Mouse (Mus musculus) myocyte (in vitro differentiated cells): Measurements from ENCODE around the gene Cldnd2. TPM values are rescaled to one million over a fixed set of nuclear protein-coding genes. Genes with fewer than 3 reads are reported as not detected.
A peak's percentile ranks its signal among the peaks of the same experiment; 100 is the strongest.

Experiments used
- H3K27me3 ChIP-seq: one replicate; pipeline ENCODE4 v1.6.1; 2011; ENCODE audit not compliant: control insufficient read depth, insufficient read depth, insufficient read length
- H3K36me3 ChIP-seq: one replicate; pipeline ENCODE4 v1.6.1; 2011; ENCODE audit not compliant: control insufficient read depth, insufficient read depth
- H3K4me2 ChIP-seq: one replicate; pipeline ENCODE4 v1.6.1; 2011; ENCODE audit warnings: low read depth, control low read depth
- H3K4me3 ChIP-seq: one replicate; pipeline ENCODE4 v1.5.1; 2011; ENCODE audit warnings: mild to moderate bottlenecking, control low read depth, moderate library complexity
- H3K79me2 ChIP-seq: one replicate; pipeline ENCODE4 v1.6.1; 2011; ENCODE audit not compliant: control insufficient read depth, insufficient read depth
- H3ac ChIP-seq: one replicate; pipeline ENCODE4 v1.6.1; 2011; ENCODE audit not compliant: control insufficient read depth, insufficient read length
- CEBPB ChIP-seq: IDR thresholded peaks from 2 replicates; pipeline ENCODE4 v1.6.1; 2011; ENCODE audit warnings: mild to moderate bottlenecking, moderate library complexity; ENCODE audit not compliant: poor library complexity, insufficient read depth, severe bottlenecking
- E2F4 ChIP-seq: IDR thresholded peaks from one replicate; pipeline ENCODE4 v1.6.1; 2011; ENCODE audit warnings: mild to moderate bottlenecking, control low read depth, moderate library complexity; ENCODE audit not compliant: insufficient read depth
- MAX ChIP-seq: IDR thresholded peaks from one replicate; pipeline ENCODE4 v1.6.1; 2011; ENCODE audit warnings: low read depth, mild to moderate bottlenecking, control low read depth
- MYOD1 ChIP-seq, 3 experiments: IDR thresholded peaks; one replicate each; pipeline ENCODE4 v1.6.1; 2011; ENCODE audit warnings: control low read depth in 2 of 3, low read depth in 2 of 3, mild to moderate bottlenecking in 2 of 3, moderate library complexity in 1 of 3; ENCODE audit not compliant: insufficient read length in 2 of 3, control insufficient read depth in 1 of 3
- MYOG ChIP-seq, 3 experiments: IDR thresholded peaks; one replicate each; pipeline ENCODE4 v1.6.1; 2011; ENCODE audit warnings: control low read depth in 2 of 3, low read depth in 2 of 3, mild to moderate bottlenecking in 2 of 3; ENCODE audit not compliant: insufficient read length in 2 of 3, control insufficient read depth in 1 of 3, insufficient read depth in 1 of 3
- POLR2A ChIP-seq: IDR thresholded peaks from one replicate; pipeline ENCODE4 v1.6.1; 2011; ENCODE audit warnings: low read depth, mild to moderate bottlenecking, control low read depth, moderate library complexity; ENCODE audit not compliant: insufficient read length
- POLR2AphosphoS2 ChIP-seq: IDR thresholded peaks from one replicate; pipeline ENCODE4 v1.6.1; 2011; ENCODE audit warnings: low read depth, control low read depth; ENCODE audit not compliant: insufficient read length
- REST ChIP-seq: IDR thresholded peaks from one replicate; pipeline ENCODE4 v1.6.1; 2011; ENCODE audit warnings: mild to moderate bottlenecking, control low read depth, moderate library complexity; ENCODE audit not compliant: insufficient read depth, insufficient read length
- SRF ChIP-seq: IDR thresholded peaks from one replicate; pipeline ENCODE4 v1.6.1; 2011; ENCODE audit warnings: low read depth; ENCODE audit not compliant: control insufficient read depth, insufficient read length
- TCF12 ChIP-seq: IDR thresholded peaks from one replicate; pipeline ENCODE4 v1.6.1; 2011; ENCODE audit warnings: mild to moderate bottlenecking, control low read depth; ENCODE audit not compliant: poor library complexity, insufficient read depth, severe bottlenecking
- TCF3 ChIP-seq: IDR thresholded peaks from one replicate; pipeline ENCODE4 v1.6.1; 2011; ENCODE audit warnings: low read depth, control low read depth; ENCODE audit not compliant: insufficient read length
- USF1 ChIP-seq: IDR thresholded peaks from one replicate; pipeline ENCODE4 v1.6.1; 2011; ENCODE audit warnings: low read depth, mild to moderate bottlenecking, control low read depth, moderate library complexity
- polyA plus RNA-seq: library from polyadenylated mRNA; unstranded; fragments of >200 nt; fragmentation: generic; extraction: Trizol; gene quantifications from one replicate; pipeline ENCODE4 v1.2.1, GENCODE M21; 2012; ENCODE audit warnings: missing spikeins

Gene Cldnd2
- polyA plus RNA-seq, 1 experiment: not detected

GRCm38 (mm10) chr7:43490182-43490584 lies 49.6 kb downstream of the Cldnd2 start:
- Histone ChIP-seq H3K4me3 (no peak overlapping the region), H3K4me2 (peak overlapping the region; percentile 61), H3K27me3 (peaks cover 8% of the 10 kb centered on the region), H3K36me3 (no peaks in the 10 kb centered on the region), H3K79me2 (no peaks in the 10 kb centered on the region), H3ac (no peak overlapping the region)
- TF ChIP-seq USF1 (no peak), POLR2AphosphoS2 (no peak), MYOG (IDR thresholded peaks at IDR 0.05; ENCODE audit: control insufficient read depth in 1 of 3, insufficient read depth in 1 of 3, insufficient read length in 2 of 3, low read depth in 2 of 3) (no peak), TCF3 (no peak)

DNA sequence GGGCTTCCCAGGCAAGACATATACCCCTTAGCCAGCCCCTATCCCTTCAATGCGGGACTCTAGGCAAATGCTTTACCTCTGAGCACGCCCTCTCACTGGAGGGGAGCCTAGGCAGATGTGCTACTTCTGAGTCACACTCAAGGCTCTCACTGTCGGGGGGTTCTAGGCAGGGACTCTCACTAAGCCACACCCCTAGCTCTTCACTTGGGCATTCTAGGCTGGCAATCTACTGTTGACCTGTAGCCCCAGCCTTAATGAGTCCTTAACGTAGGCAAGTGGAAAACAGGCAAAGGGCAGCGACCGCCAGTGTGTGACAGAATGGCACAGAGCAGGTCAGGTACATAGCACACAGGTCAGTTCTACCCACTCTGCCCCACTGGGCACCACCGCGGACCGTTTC lies 50.3 kb downstream of the Cldnd2 start:
- Histone ChIP-seq H3K79me2 (no peaks in the 10 kb centered on the region), H3K27me3 (peaks cover 8% of the 10 kb centered on the region), H3K36me3 (no peaks in the 10 kb centered on the region), H3K4me3 (no peak overlapping the region), H3K4me2 (peak overlapping the region; percentile 61), H3ac (no peak overlapping the region)
- TF ChIP-seq TCF12 (no peak), REST (no peak), TCF3 (no peak), CEBPB (no peak), POLR2A (no peak), MYOD1 (IDR thresholded peaks at IDR 0.05; ENCODE audit: control insufficient read depth in 1 of 3, insufficient read length in 2 of 3, low read depth in 2 of 3) (no peak), USF1 (no peak), E2F4 (no peak), SRF (no peak), MAX (no peak), MYOG (IDR thresholded peaks at IDR 0.05; ENCODE audit: control insufficient read depth in 1 of 3, insufficient read depth in 1 of 3, insufficient read length in 2 of 3, low read depth in 2 of 3) (no peak), POLR2AphosphoS2 (no peak)

Other genes starting within 250 kb of the Cldnd2 start
- gene Zfp715, start 127.5 kb upstream of the Cldnd2 start, polyA plus RNA-seq: 2.7 TPM
- not detected for gene Siglecf, start 89.4 kb upstream of the Cldnd2 start, polyA plus RNA-seq
- 1.0 TPM for gene Siglecg, start 32.6 kb upstream of the Cldnd2 start, polyA plus RNA-seq
- gene Lim2, start 13.1 kb upstream of the Cldnd2 start, polyA plus RNA-seq: not detected
- not detected for gene Nkg7, start 3.7 kb upstream of the Cldnd2 start, polyA plus RNA-seq
- gene Etfb, start 3.3 kb downstream of the Cldnd2 start, polyA plus RNA-seq: 244 TPM
- 0.12 TPM for gene Gm45233, start 3.3 kb downstream of the Cldnd2 start, polyA plus RNA-seq
- 0.73 TPM for gene Vsig10l, start 22.4 kb downstream of the Cldnd2 start, polyA plus RNA-seq
- 4.9 TPM for gene Iglon5, start 49.3 kb downstream of the Cldnd2 start, polyA plus RNA-seq
- gene 4931406B18Rik, start 65.2 kb downstream of the Cldnd2 start, polyA plus RNA-seq: not detected
- 0.02 TPM for gene Cd33, start 103.6 kb downstream of the Cldnd2 start, polyA plus RNA-seq
- gene Zfp658, start 121.5 kb downstream of the Cldnd2 start, polyA plus RNA-seq: 0.72 TPM
- 2.8 TPM for gene Zfp719, start 138.8 kb downstream of the Cldnd2 start, polyA plus RNA-seq
- gene Zfp819, start 166.4 kb downstream of the Cldnd2 start, polyA plus RNA-seq: not detected
- not detected for gene Ceacam18, start 193.9 kb downstream of the Cldnd2 start, polyA plus RNA-seq
- gene Siglece, start 219.4 kb downstream of the Cldnd2 start, polyA plus RNA-seq: not detected
- 9.9 TPM for gene Ctu1, start 231.2 kb downstream of the Cldnd2 start, polyA plus RNA-seq
- not detected for gene Klk14, start 249.6 kb downstream of the Cldnd2 start, polyA plus RNA-seq